Mouse (Mus musculus) MN1 (cell line): ENCODE measurements around the gene Wbp2nl.
A peak's percentile ranks its signal among the peaks of the same experiment; 100 is the strongest.

Source experiments
- DNase-seq: peaks from one replicate; pipeline ENCODE4 v3.0.0-alpha.2; 2016; ENCODE audit warnings: low spot score

The Wbp2nl gene

DNA sequence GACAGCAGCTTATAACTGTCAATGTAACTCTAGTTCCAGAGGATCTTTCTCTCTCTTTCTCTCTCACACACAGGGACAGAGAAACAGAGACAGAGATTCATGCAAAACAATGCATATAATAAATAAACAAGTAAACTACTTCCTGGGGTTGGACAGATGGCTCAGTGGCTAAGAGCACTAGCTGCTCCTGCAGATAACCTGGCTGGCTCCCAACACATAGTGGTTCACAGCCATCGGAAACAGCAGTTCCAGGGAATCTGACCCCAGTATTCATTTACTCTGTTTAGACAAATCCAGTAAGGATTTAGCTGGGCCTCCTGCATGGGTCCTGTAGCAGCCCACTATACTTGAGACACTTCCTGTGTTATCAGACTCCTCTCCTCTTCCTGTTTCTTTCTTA, 20.9 kb downstream of the Wbp2nl start:
- DNase-seq: no peak

- no peak for DNase-seq
Measured at GRCm38 (mm10) chr15:82322195-82322594, 23.4 kb downstream of the Wbp2nl start.

GRCm38 (mm10) chr15:82325382-82325781, 26.6 kb downstream of the Wbp2nl start:
- DNase-seq: no peak

- DNase-seq: no peak
Measured at GRCm38 (mm10) chr15:82335194-82335593, 36.4 kb downstream of the Wbp2nl start.

DNA sequence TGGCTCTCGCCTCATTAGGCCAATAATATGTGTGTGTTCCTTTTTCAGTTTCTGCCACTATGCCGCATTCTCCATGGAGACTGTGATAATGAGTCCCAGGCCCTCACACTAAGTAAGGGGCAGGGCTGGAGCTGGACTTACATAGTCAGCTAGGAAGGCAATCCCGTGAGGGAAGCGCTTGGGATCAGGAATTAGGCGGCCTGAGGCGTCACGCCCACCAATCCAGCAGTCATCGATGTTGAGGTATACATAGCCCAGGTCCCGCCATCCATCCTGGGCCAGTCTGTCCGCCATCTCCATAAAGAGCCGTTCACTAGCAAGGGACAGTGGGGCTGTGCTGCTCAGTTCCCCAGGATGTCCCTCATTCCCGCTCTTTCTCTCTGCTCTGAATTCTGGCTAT, 37.9 kb downstream of the Wbp2nl start:
- no peak for DNase-seq

DNA sequence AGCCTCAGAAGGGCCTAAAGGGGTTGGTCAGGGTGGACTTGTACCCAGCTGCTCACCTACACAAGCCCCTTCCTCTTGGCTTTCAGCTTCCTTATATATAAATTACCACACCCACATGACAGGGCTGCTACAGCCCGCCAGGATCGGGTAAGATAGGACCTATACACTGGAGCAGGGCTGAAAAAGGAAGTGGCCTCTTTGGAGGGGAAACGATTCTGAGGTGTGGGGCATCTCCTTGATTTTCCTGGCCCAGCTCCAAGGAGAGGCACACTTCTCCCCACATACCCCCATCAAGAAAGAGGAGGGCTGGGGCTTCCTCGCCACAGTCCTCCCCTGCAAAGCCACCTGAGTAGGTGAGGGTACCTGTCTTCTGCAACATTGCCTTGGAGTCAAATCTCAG, 39.1 kb downstream of the Wbp2nl start:
- no peak for DNase-seq

DNA sequence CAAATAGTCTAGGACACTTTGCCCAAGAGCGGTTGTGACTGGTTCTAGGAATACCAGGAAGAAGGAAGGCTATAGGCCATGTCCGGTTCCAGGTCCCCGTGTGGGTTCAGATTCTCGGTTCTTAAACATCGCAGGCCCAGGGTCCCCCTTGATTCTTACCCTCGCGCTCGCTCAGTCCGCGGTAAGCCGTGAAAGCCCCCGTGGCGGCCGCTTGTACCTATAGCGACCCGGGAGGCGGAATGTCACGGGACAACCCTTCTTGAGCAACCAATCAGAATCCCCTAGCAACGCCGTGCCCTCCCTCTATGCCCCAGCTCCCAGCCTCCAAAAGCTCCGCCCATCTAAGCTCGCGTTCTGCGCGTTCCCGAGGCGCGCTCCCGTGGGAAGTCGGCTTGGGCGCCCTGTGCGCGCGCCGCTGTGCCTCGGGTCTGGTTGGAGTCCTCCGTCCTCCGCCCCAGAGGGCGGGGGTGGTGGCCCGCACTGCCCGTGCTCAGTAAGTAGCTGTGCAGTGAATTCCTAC, 39.9 kb downstream of the Wbp2nl start, which contains the start of the genes Naga, Pheta2 and Smdt1:
TSS of gene Naga (minus strand) at position 333 of the 520 bp plus-strand sequence.
TSS of gene Pheta2 (plus strand) at position 350 of the 520 bp plus-strand sequence.
TSS of gene Smdt1 (plus strand) at position 367 of the 520 bp plus-strand sequence.
- DNase-seq: peak; percentile 94

DNA sequence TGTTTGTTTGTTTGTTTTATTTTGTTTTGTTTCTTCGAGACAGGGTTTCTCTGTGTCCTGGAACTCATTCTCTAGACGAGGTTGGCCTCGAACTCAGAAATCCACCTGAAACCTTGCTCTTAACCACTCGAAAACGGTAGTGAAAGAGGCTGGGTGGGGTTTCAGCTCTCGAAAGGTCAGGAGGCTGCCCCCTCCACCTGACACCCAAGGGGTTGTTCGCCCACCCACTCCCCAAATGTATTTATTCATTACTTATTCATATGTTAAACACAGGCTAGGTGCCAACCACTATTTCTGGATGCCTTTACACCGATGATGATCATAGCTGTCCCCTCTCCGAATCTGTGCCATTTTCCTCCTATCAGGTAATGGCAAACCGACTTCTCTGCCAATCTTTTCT, 40.4 kb downstream of the Wbp2nl start:
- DNase-seq: no peak

DNA sequence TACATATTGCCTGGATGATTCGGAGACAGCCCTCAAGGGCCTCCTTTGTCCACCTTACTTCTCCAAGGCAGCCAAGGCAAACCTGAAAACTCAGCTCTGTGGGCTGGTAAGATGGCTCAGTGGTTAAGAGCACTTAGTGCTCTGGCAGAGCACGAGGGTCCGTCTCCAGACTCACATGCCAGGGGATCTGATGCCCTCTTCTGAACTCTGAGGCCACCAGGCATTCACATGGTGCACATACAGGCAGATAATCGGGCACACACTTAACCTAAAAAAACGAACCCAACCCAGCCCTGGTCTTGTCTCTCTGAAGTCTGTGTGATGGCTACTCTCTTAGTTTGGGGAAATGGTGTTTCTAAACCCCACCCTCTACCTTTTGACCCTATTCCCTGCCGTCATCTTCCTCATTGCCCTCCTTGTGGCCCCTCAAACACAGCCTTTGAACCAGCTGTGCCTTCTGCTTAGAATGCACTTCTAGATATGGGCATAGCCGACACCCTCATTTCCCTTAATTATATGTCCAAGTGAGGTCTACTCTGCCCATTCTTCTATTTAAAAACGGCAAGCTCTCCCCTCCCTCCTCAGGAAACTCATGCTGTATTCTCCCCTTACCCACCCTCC, 41.0 kb downstream of the Wbp2nl start:
- no peak for DNase-seq

DNA sequence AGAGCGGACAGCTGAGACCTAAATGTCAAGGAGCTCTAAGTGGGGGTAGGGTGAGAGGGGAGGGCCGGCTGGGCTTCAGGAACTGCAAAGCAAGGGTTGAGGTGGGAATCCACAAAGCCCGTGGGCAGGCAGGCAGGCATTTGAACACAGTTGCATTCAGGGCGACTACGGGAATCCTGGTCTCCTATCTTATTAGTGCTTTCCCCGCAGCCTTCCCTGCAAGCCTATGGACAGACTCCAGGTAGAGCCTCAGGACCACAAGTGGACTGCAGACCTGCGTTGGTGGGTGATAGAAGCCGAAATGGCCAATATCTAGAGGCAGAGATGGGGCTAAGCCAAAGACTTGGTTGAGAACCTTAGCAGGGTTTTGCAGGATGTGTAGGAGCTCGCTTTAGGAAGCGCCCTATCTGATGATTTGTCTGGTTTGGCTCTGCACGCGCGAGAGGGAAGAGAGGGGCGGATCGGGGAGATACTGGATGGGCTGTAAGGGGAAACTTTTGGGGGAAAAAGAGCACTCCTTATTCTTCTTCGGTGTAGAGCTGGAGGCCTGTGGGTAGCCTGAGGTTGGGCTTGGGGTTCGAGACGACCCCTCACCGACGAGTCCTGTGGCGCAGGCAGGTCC, 41.8 kb downstream of the Wbp2nl start:
- no peak for DNase-seq

GRCm38 (mm10) chr15:82341036-82341501, 42.3 kb downstream of the Wbp2nl start:
- DNase-seq: peak; percentile 56

GRCm38 (mm10) chr15:82341675-82342542, 43.2 kb downstream of the Wbp2nl start:
- no peak for DNase-seq

DNA sequence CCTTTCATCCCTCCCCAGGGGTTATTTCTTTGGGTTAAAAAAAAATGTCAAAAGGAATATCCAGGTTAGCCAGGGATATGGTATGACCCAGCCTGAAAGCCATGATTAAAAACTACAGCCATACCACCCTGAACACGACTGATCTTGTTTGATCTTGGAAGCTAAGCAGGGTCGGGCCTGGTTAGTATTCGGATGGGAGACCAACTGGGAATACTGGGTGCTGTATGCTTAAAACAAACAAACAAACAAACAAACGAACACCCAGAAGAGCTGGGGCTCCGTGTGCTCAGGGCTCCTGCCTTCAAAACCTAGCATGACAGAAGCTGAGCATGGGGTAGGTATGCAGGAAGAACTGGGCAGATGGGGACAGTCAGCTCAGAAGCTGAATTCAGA, 43.8 kb downstream of the Wbp2nl start:
- DNase-seq: no peak

- DNase-seq: no peak
Measured at GRCm38 (mm10) chr15:82343368-82344287, 44.9 kb downstream of the Wbp2nl start.

GRCm38 (mm10) chr15:82344971-82345370, 46.2 kb downstream of the Wbp2nl start:
- no peak for DNase-seq

DNA sequence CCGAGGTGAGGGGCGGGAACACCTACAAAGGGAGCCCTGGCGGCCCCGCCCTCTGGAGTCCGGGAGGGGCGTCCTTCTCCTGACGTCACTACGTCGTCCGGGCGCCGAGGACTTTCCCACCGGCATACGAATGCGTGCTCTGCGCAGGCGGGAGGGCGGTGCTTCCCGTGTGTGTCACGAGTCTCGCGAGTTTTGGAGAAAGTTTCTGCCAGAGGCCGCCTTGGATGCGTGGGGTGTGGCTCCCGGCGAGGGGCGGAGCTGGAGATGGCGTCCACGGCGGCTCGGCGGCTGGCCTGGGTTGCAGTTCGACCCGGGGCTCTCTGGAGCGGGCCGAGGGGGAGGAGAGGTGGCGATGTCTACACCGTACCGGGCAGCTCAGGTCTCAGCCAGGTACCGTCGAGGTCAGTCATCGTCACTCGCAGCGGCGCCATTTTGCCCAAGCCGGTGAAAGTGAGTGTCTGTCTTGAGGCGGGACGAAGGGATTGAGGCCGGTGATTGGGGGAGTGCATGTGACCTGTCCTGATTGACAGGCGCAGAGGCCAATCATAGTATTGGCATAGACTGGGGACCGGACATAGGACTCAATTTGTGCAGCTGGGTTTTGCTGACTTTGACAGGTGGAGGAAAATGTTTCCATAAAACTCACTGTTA, 47.2 kb downstream of the Wbp2nl start:
- peak; percentile 100 for DNase-seq

- DNase-seq: peak; percentile 19
Measured at GRCm38 (mm10) chr15:82346580-82347302, 48.0 kb downstream of the Wbp2nl start.

DNA sequence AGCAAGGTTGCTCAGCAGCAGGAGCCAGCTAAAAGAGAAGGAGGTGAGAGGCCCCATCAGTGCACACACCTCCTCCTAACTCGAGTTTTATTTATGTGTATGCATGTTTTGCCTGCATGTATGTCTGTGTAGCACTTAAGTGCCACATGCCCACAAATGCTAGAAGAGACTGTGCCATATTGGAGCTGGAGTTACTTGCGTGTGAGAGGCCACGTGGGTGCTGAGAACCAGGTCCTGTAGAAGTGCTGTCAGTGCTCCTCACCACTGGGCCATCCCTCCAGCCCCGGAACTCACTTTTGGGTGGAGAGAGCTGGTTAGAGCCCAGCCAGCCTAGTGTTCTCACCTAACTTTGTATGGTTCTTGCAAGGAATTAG, 48.5 kb downstream of the Wbp2nl start:
- no peak for DNase-seq

DNA sequence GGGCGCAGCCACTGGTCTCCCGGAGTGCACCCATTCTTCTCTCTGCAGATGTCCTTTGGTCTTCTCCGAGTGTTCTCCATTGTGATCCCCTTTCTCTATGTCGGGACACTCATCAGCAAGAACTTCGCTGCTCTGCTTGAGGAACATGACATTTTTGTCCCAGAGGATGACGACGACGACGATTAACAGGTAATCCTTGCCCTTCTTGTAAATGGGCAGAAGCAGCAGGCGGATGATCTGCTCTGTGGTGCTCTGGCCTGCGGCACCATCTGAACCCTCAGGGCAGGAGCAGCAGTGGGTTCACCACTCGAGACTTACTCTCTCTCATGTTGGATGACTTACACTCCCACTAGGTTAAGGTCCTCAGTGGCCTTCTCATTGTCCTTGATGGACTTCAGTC, 49.1 kb downstream of the Wbp2nl start:
- no peak for DNase-seq
